Mouse (Mus musculus) lung, embryonic 16.5 days (tissue): ENCODE data around the gene Ofcc1. TPM values are rescaled to one million over a fixed set of nuclear protein-coding genes. Genes with fewer than 3 reads are reported as not detected.

Source experiments
- ATAC-seq: fragments of 200-750 bp; cut with Nextera tagmentation; 2 replicates; pipeline ENCODE4 v1.8.0; 2017; ENCODE audit warnings: low read depth, mild to moderate bottlenecking, moderate library complexity
- H3K27ac ChIP-seq: fragments of 300-500 bp; sonication (generic); 2 replicates; pipeline ENCODE4 v1.5.1; 2014; ENCODE audit warnings: mild to moderate bottlenecking, control low read depth, low read length
- H3K27me3 ChIP-seq: fragments of 300-500 bp; sonication (generic); 2 replicates; pipeline ENCODE4 v1.6.1; 2014; ENCODE audit warnings: low read depth, low read length, mixed read lengths; ENCODE audit not compliant: control insufficient read depth, insufficient read depth
- H3K36me3 ChIP-seq: fragments of 300-500 bp; sonication (generic); 2 replicates; pipeline ENCODE4 v1.6.1; 2014; ENCODE audit warnings: low read length; ENCODE audit not compliant: control insufficient read depth, insufficient read depth
- H3K4me1 ChIP-seq: fragments of 300-500 bp; sonication (generic); replicated peaks from 2 replicates; pipeline ENCODE4 v1.6.1; 2014; ENCODE audit warnings: low read length, mixed read lengths; ENCODE audit not compliant: control insufficient read depth, insufficient read depth
- H3K4me2 ChIP-seq: fragments of 300-500 bp; sonication (generic); 2 replicates; pipeline ENCODE4 v1.6.1; 2014; ENCODE audit warnings: low read depth, low read length, control low read depth
- H3K4me3 ChIP-seq: fragments of 300-500 bp; sonication (generic); 2 replicates; pipeline ENCODE4 v1.5.1; 2014; ENCODE audit warnings: mild to moderate bottlenecking, low read length, control low read depth
- H3K9ac ChIP-seq: fragments of 300-500 bp; sonication (generic); 2 replicates; pipeline ENCODE4 v1.6.1; 2014; ENCODE audit warnings: low read length, control low read depth
- H3K9me3 ChIP-seq: fragments of 300-500 bp; sonication (generic); 2 replicates; pipeline ENCODE4 v1.6.1; 2016; ENCODE audit warnings: low read length; ENCODE audit not compliant: control insufficient read depth
- WGBS: fragments of 180-500 bp; shearing (Covaris S2); extraction: QIAGEN DNeasy Blood & Tissue Kit; methylation state at CpG from one replicate; pipeline ENCODE4 v1.1.7; 2014; 5-methylcytosine and 5-hydroxymethylcytosine counted together
- polyA plus RNA-seq: library from polyadenylated mRNA; unstranded; fragments of >200 nt; fragmentation: Nextera tagmentation; extraction: Ambion mirVana; gene quantifications from 2 replicates; pipeline ENCODE4 v1.2.1, GENCODE M21; 2015

Gene Ofcc1
- not detected in 2 replicates for polyA plus RNA-seq

GRCm38 (mm10) chr13:40361288-40361687 lies at the start of gene Ofcc1:
TSS of gene Ofcc1 (minus strand) at chr13:40361450.
- H3K4me1 ChIP-seq, result no peaks in the 10 kb centered on the region
- no peak within 1 kb of the TSS for H3K27ac ChIP-seq
- 32% methylated on average over 3 of the region's 3 CpGs for WGBS
- H3K36me3 ChIP-seq, result no peaks in the 10 kb centered on the region
- H3K4me2 ChIP-seq, result no peak within 1 kb of the TSS
- ATAC-seq, result no peak
- H3K9me3 ChIP-seq, result no peaks in the 10 kb centered on the region
- no peak within 1 kb of the TSS for H3K4me3 ChIP-seq
- H3K27me3 ChIP-seq, result no peaks in the 10 kb centered on the region
- no peak within 1 kb of the TSS for H3K9ac ChIP-seq

GRCm38 (mm10) chr13:40390120-40390519 lies 28.9 kb upstream of the Ofcc1 start:
- WGBS, result 88% methylated on average over 8 of the region's 8 CpGs
- H3K27me3 ChIP-seq, result no peaks in the 10 kb centered on the region
- H3K9ac ChIP-seq, result no peak overlapping the region
- no peaks in the 10 kb centered on the region for H3K4me1 ChIP-seq
- no peaks in the 10 kb centered on the region for H3K36me3 ChIP-seq
- no peak for ATAC-seq
- H3K4me3 ChIP-seq, result no peak overlapping the region
- H3K9me3 ChIP-seq, result no peaks in the 10 kb centered on the region
- no peak overlapping the region for H3K27ac ChIP-seq
- H3K4me2 ChIP-seq, result no peak overlapping the region

- Histone ChIP-seq H3K9me3 (no peaks in the 10 kb centered on the region), H3K27ac (no peak overlapping the region), H3K4me1 (no peaks in the 10 kb centered on the region), H3K4me2 (no peak overlapping the region), H3K4me3 (no peak overlapping the region), H3K36me3 (no peaks in the 10 kb centered on the region), H3K9ac (no peak overlapping the region), H3K27me3 (no peaks in the 10 kb centered on the region)
- ATAC-seq, result no peak
- WGBS, result 31% methylated on average over 4 of the region's 4 CpGs
Observed at GRCm38 (mm10) chr13:40387446-40387845, 26.2 kb upstream of the Ofcc1 start.

GRCm38 (mm10) chr13:40384962-40385361 lies 23.7 kb upstream of the Ofcc1 start:
- ATAC-seq, result no peak
- Histone ChIP-seq H3K4me3 (no peak overlapping the region), H3K4me2 (no peak overlapping the region), H3K9ac (no peak overlapping the region), H3K27me3 (no peaks in the 10 kb centered on the region), H3K27ac (no peak overlapping the region), H3K4me1 (no peaks in the 10 kb centered on the region), H3K36me3 (no peaks in the 10 kb centered on the region), H3K9me3 (no peaks in the 10 kb centered on the region)
- WGBS, result 61% methylated on average over 4 of the region's 4 CpGs

GRCm38 (mm10) chr13:40376773-40377172 lies 15.5 kb upstream of the Ofcc1 start:
- no peak overlapping the region for H3K27ac ChIP-seq
- H3K4me2 ChIP-seq, result no peak overlapping the region
- H3K27me3 ChIP-seq, result no peaks in the 10 kb centered on the region
- ATAC-seq, result peak; percentile 57
- WGBS, result 35% methylated on average over 5 of the region's 5 CpGs
- no peaks in the 10 kb centered on the region for H3K36me3 ChIP-seq
- no peak overlapping the region for H3K4me3 ChIP-seq
- H3K9me3 ChIP-seq, result peaks cover 1% of the 10 kb centered on the region; the same call in 1 of the 2 replicates
- H3K4me1 ChIP-seq, result no peaks in the 10 kb centered on the region
- H3K9ac ChIP-seq, result no peak overlapping the region

- H3K9ac ChIP-seq, result no peak overlapping the region
- no peaks in the 10 kb centered on the region for H3K4me1 ChIP-seq
- ATAC-seq, result no peak
- peaks cover under 1% of the 10 kb centered on the region; the same call in 1 of the 2 replicates for H3K9me3 ChIP-seq
- no peaks in the 10 kb centered on the region for H3K36me3 ChIP-seq
- no peak overlapping the region for H3K27ac ChIP-seq
- 78% methylated on average over 11 of the region's 11 CpGs for WGBS
- H3K27me3 ChIP-seq, result no peaks in the 10 kb centered on the region
- H3K4me3 ChIP-seq, result no peak overlapping the region
- H3K4me2 ChIP-seq, result no peak overlapping the region
Observed at GRCm38 (mm10) chr13:40366762-40367161, 5.5 kb upstream of the Ofcc1 start.

GRCm38 (mm10) chr13:40364855-40365254 lies 3.6 kb upstream of the Ofcc1 start:
- Histone ChIP-seq H3K27ac (no peak overlapping the region), H3K36me3 (no peaks in the 10 kb centered on the region), H3K4me3 (no peak overlapping the region), H3K9ac (no peak overlapping the region), H3K9me3 (no peaks in the 10 kb centered on the region), H3K27me3 (no peaks in the 10 kb centered on the region), H3K4me1 (no peaks in the 10 kb centered on the region), H3K4me2 (no peak overlapping the region)
- 44% methylated on average over 4 of the region's 4 CpGs for WGBS
- no peak for ATAC-seq

- H3K4me2 ChIP-seq, result no peak overlapping the region
- 33% methylated on average over 4 of the region's 4 CpGs for WGBS
- no peak overlapping the region for H3K9ac ChIP-seq
- H3K4me3 ChIP-seq, result no peak overlapping the region
- no peaks in the 10 kb centered on the region for H3K4me1 ChIP-seq
- H3K27me3 ChIP-seq, result no peaks in the 10 kb centered on the region
- no peak for ATAC-seq
- H3K27ac ChIP-seq, result no peak overlapping the region
- no peaks in the 10 kb centered on the region for H3K9me3 ChIP-seq
- no peaks in the 10 kb centered on the region for H3K36me3 ChIP-seq
Observed at GRCm38 (mm10) chr13:40360692-40361091, 558 bp downstream of the Ofcc1 start.

GRCm38 (mm10) chr13:40347045-40347444 lies 14.2 kb downstream of the Ofcc1 start:
- Histone ChIP-seq H3K27ac (no peak overlapping the region), H3K36me3 (no peaks in the 10 kb centered on the region), H3K9me3 (no peaks in the 10 kb centered on the region), H3K4me2 (no peak overlapping the region), H3K4me1 (no peaks in the 10 kb centered on the region), H3K4me3 (no peak overlapping the region), H3K27me3 (no peaks in the 10 kb centered on the region), H3K9ac (no peak overlapping the region)
- no peak for ATAC-seq
- WGBS, result 93% methylated on average over 2 of the region's 2 CpGs

GRCm38 (mm10) chr13:40323301-40323700 lies 37.9 kb downstream of the Ofcc1 start:
- H3K36me3 ChIP-seq, result no peaks in the 10 kb centered on the region
- WGBS, result 54% methylated on average over 5 of the region's 5 CpGs
- no peak overlapping the region for H3K4me3 ChIP-seq
- H3K9me3 ChIP-seq, result no peaks in the 10 kb centered on the region
- no peak overlapping the region for H3K27ac ChIP-seq
- no peak overlapping the region for H3K9ac ChIP-seq
- no peaks in the 10 kb centered on the region for H3K4me1 ChIP-seq
- no peaks in the 10 kb centered on the region for H3K27me3 ChIP-seq
- H3K4me2 ChIP-seq, result no peak overlapping the region
- no peak for ATAC-seq
